Mouse (Mus musculus): Measurements from ENCODE around the gene Cst6. TPM values are rescaled to one million over a fixed set of nuclear protein-coding genes. Genes with fewer than 3 reads are reported as not detected.

The Cst6 gene
- polyA plus RNA-seq, 1 experiment from 2014 or later = 11.1 TPM

Other genes starting within 250 kb of the Cst6 start
- gene Rab1b, start 242.5 kb downstream of the Cst6 start, polyA plus RNA-seq (2015; fragmentation: Nextera tagmentation; extraction: Ambion mirVana) = 201 and 206 TPM in 2 replicates
- 71.4 and 76.5 TPM in 2 replicates for gene Klc2, start 231.0 kb downstream of the Cst6 start, polyA plus RNA-seq (2015; fragmentation: Nextera tagmentation; extraction: Ambion mirVana)
- gene Pacs1, start 76.5 kb downstream of the Cst6 start, polyA plus RNA-seq (2015; fragmentation: Nextera tagmentation; extraction: Ambion mirVana) = 50.7 and 52.2 TPM in 2 replicates
- gene Sf3b2, start 54.1 kb downstream of the Cst6 start, polyA plus RNA-seq (2015; fragmentation: Nextera tagmentation; extraction: Ambion mirVana) = 326 and 331 TPM in 2 replicates
- 41.6 and 49.4 TPM in 2 replicates for gene Gal3st3, start 51.2 kb downstream of the Cst6 start, polyA plus RNA-seq (2015; fragmentation: Nextera tagmentation; extraction: Ambion mirVana)
- gene Catsper1, start 13.8 kb downstream of the Cst6 start, polyA plus RNA-seq (2015; fragmentation: Nextera tagmentation; extraction: Ambion mirVana) = not detected in 2 replicates
- 36.6 and 38.3 TPM in 2 replicates for gene Eif1ad, start 17.2 kb upstream of the Cst6 start, polyA plus RNA-seq (2015; fragmentation: Nextera tagmentation; extraction: Ambion mirVana)
- gene Banf1, start 17.6 kb upstream of the Cst6 start, polyA plus RNA-seq (2015; fragmentation: Nextera tagmentation; extraction: Ambion mirVana) = 302 and 321 TPM in 2 replicates
- 67.7 and 68.5 TPM in 2 replicates for gene Sart1, start 39.1 kb upstream of the Cst6 start, polyA plus RNA-seq (2015; fragmentation: Nextera tagmentation; extraction: Ambion mirVana)
- gene Tsga10ip, start 53.0 kb upstream of the Cst6 start, polyA plus RNA-seq (2015; fragmentation: Nextera tagmentation; extraction: Ambion mirVana) = not detected in 2 replicates
- gene Drap1, start 75.4 kb upstream of the Cst6 start, polyA plus RNA-seq (2015; fragmentation: Nextera tagmentation; extraction: Ambion mirVana) = 288 and 310 TPM in 2 replicates
- gene AI837181, start 75.6 kb upstream of the Cst6 start, polyA plus RNA-seq (2015; fragmentation: Nextera tagmentation; extraction: Ambion mirVana) = 61.8 and 67.9 TPM in 2 replicates
- gene Fosl1, start 98.0 kb upstream of the Cst6 start, polyA plus RNA-seq (2015; fragmentation: Nextera tagmentation; extraction: Ambion mirVana) = not detected in 2 replicates
- gene Ccdc85b, start 108.3 kb upstream of the Cst6 start, polyA plus RNA-seq (2015; fragmentation: Nextera tagmentation; extraction: Ambion mirVana) = 9.5 and 10.2 TPM in 2 replicates
- gene Fibp, start 111.0 kb upstream of the Cst6 start, polyA plus RNA-seq (2015; fragmentation: Nextera tagmentation; extraction: Ambion mirVana) = 159 and 178 TPM in 2 replicates
- gene Ctsw, start 118.9 kb upstream of the Cst6 start, polyA plus RNA-seq (2015; fragmentation: Nextera tagmentation; extraction: Ambion mirVana) = 5.0 and 5.2 TPM in 2 replicates
- 34.1 and 35.3 TPM in 2 replicates for gene Efemp2, start 124.4 kb upstream of the Cst6 start, polyA plus RNA-seq (2015; fragmentation: Nextera tagmentation; extraction: Ambion mirVana)
- gene Mus81, start 138.8 kb upstream of the Cst6 start, polyA plus RNA-seq (2015; fragmentation: Nextera tagmentation; extraction: Ambion mirVana) = 51.1 and 53.6 TPM in 2 replicates
- 3,571 and 3,575 TPM in 2 replicates for gene Cfl1, start 140.9 kb upstream of the Cst6 start, polyA plus RNA-seq (2015; fragmentation: Nextera tagmentation; extraction: Ambion mirVana)
- gene 1700020D05Rik, start 154.2 kb upstream of the Cst6 start, polyA plus RNA-seq (2015; fragmentation: Nextera tagmentation; extraction: Ambion mirVana) = not detected in 2 replicates
- 112 and 116 TPM in 2 replicates for gene Snx32, start 161.0 kb upstream of the Cst6 start, polyA plus RNA-seq (2015; fragmentation: Nextera tagmentation; extraction: Ambion mirVana)
- 0.11 TPM in 1 of 2 replicates, not detected in the other for gene Ovol1, start 211.1 kb upstream of the Cst6 start, polyA plus RNA-seq (2015; fragmentation: Nextera tagmentation; extraction: Ambion mirVana)
- gene Ap5b1, start 218.5 kb upstream of the Cst6 start, polyA plus RNA-seq (2015; fragmentation: Nextera tagmentation; extraction: Ambion mirVana) = 1.9 and 2.3 TPM in 2 replicates

Data from midbrain, embryonic 16.5 days (tissue).